In genomic region chr12:11151015-11151414, GRCm38 (mm10) we compare ENCODE assay signal across 9 mouse cellular contexts. TPM values are rescaled to one million over a fixed set of nuclear protein-coding genes. Genes with fewer than 3 reads are reported as not detected.
DNase-seq lines count a peak whose midpoint lies in the region; ATAC-seq and TF ChIP-seq lines count a peak whose summit lies in the region.
"Had no signal": no experiment of that assay in that cellular context is flagged by ENCODE, and none has a peak within 500 bp of the region (broad histone marks: within the 10 kb centered on the region; RNA-seq: fewer than 3 reads in every experiment).

Kcns3 (minus strand) TSS chr12:11151056.

- ATAC-seq in heart, embryonic 13.5 days (ENCODE audit: extremely low read depth, insufficient number of reproducible peaks, low FRiP score, low TSS enrichment): no peak
- no peak for ATAC-seq in liver, embryonic 11.5 days (replicated peaks; ENCODE audit: low FRiP score)

- H3K4me2 ChIP-seq in heart, embryonic 13.5 days: peak within 1 kb of the TSS; percentile 98
- peak within 1 kb of the TSS; percentile 81 for H3K4me2 ChIP-seq in liver, embryonic 11.5 days

- H3K36me3 ChIP-seq in heart, embryonic 13.5 days: no peaks in the 10 kb centered on the region
- H3K36me3 ChIP-seq in testis, adult 2 months (ENCODE audit: control insufficient read depth, insufficient read depth, low read length): no peaks in the 10 kb centered on the region
- no peaks in the 10 kb centered on the region for H3K36me3 ChIP-seq in liver, embryonic 11.5 days (ENCODE audit: control insufficient read depth, insufficient read depth, low read length)

- peak within 1 kb of the TSS; percentile 74 for H3K9ac ChIP-seq in heart, embryonic 13.5 days
- no peak within 1 kb of the TSS; the same call in 1 of the 2 replicates for H3K9ac ChIP-seq in liver, embryonic 11.5 days (ENCODE audit: low read depth, low read length)

- WGBS in heart, embryonic 13.5 days: 21% methylated on average over 15 of the region's 15 CpGs
- WGBS in liver, embryonic 11.5 days: 20% methylated on average over 15 of the region's 15 CpGs

- no peak for TF ChIP-seq POLR2A in testis, adult 2 months (IDR thresholded peaks at IDR 0.05; ENCODE audit: control insufficient read depth, low read depth, low read length)

- H3K9me3 ChIP-seq in heart, embryonic 13.5 days: no peaks in the 10 kb centered on the region
- no peaks in the 10 kb centered on the region for H3K9me3 ChIP-seq in liver, embryonic 11.5 days (ENCODE audit: control insufficient read depth, low read length)

- intact Hi-C loops in heart, postnatal 14 days (cut with DNase I): no loop called here

- H3K4me3 ChIP-seq in heart, embryonic 13.5 days: peak within 1 kb of the TSS; percentile 67
- peak within 1 kb of the TSS; percentile 58 for H3K4me3 ChIP-seq in testis, adult 2 months (ENCODE audit: control insufficient read depth, low read depth, low read length)
- peak within 1 kb of the TSS; percentile 54 for H3K4me3 ChIP-seq in liver, embryonic 11.5 days (ENCODE audit: low read depth, low read length)

- no peak for TF ChIP-seq CTCF in testis, adult 2 months (IDR thresholded peaks at IDR 0.05; ENCODE audit: control insufficient read depth, insufficient read depth, insufficient replicate concordance, low read depth, low read length)

- H3K27ac ChIP-seq in heart, embryonic 13.5 days (replicated peaks): no peak within 1 kb of the TSS
- H3K27ac ChIP-seq in testis, adult 2 months (ENCODE audit: control insufficient read depth, insufficient read depth, low read depth, low read length): no peak within 1 kb of the TSS
- H3K27ac ChIP-seq in liver, embryonic 11.5 days (ENCODE audit: low read depth, low read length): no peak within 1 kb of the TSS

- peaks cover 7% of the 10 kb centered on the region for H3K4me1 ChIP-seq in heart, embryonic 13.5 days
- H3K4me1 ChIP-seq in testis, adult 2 months (ENCODE audit: control insufficient read depth, insufficient read depth, low read length): peaks cover 3% of the 10 kb centered on the region; the same call in 1 of the 2 replicates
- H3K4me1 ChIP-seq in liver, embryonic 11.5 days (replicated peaks; ENCODE audit: control insufficient read depth, insufficient read depth, low read length): no peaks in the 10 kb centered on the region

- DNase-seq in heart, postnatal 14 days: no peak
- no peak for DNase-seq in testis, postnatal 10 days (ENCODE audit: low spot score)
- no peak for DNase-seq in liver, embryonic 11.5 days (ENCODE audit: low spot score)
- DNase-seq in thymus, postnatal 25 days: no peak
- no peak for DNase-seq in MN1 (ENCODE audit: low spot score)
- DNase-seq in gastrocnemius, postnatal 25 days: no peak
- DNase-seq: thymus, postnatal 36 days had no signal

- peaks cover 67% of the 10 kb centered on the region for H3K27me3 ChIP-seq in heart, embryonic 13.5 days (replicated peaks)
- no peaks in the 10 kb centered on the region for H3K27me3 ChIP-seq in testis, adult 2 months (ENCODE audit: control insufficient read depth, insufficient read depth, low read length)
- peaks cover 46% of the 10 kb centered on the region for H3K27me3 ChIP-seq in liver, embryonic 11.5 days (replicated peaks; ENCODE audit: control insufficient read depth, insufficient read depth, low read length)

RNA-seq across cellular contexts. Expression of gene Kcns3, which starts in this region (rescaled TPM):
- polyA plus RNA-seq in heart, embryonic 13.5 days (2015; fragmentation: Nextera tagmentation; extraction: Ambion mirVana): 0.24 and 0.41 TPM in 2 replicates
- under 1 TPM; 0.22 to 0.33 TPM for total RNA-seq in heart, postnatal 14 days (2021)
- polyA plus RNA-seq in testis, adult 2 months (2012; rRNA removed): 0.12 and 0.18 TPM in 2 replicates
- 0.36 and 0.48 TPM in 2 replicates for polyA plus RNA-seq in liver, embryonic 11.5 days (2014; fragmentation: Nextera tagmentation; extraction: Ambion mirVana)
- total RNA-seq in gastrocnemius, postnatal 25 days (2021): 1 to 10 TPM in 1 of 2 experiments, under 1 TPM in 1; 0.36 to 1.3 TPM
